Mouse (Mus musculus): Measurements from ENCODE around the gene Gjb2.
A peak's percentile ranks its signal among the peaks of the same experiment; 100 is the strongest.

The Gjb2 gene

GRCm38 (mm10) chr14:57104106-57105023 lies at the start of gene Gjb2:
Gene Gjb2 (minus strand): TSS chr14:57104702.
- DNase-seq (ENCODE audit: low read depth, low spot score): no peak

- no peak for DNase-seq (ENCODE audit: low read depth, low spot score)
Observed at GRCm38 (mm10) chr14:57145741-57146140, 41.2 kb upstream of the Gjb2 start.

- DNase-seq (ENCODE audit: low read depth, low spot score): no peak
Observed at GRCm38 (mm10) chr14:57135265-57135664, 30.8 kb upstream of the Gjb2 start.

- DNase-seq (ENCODE audit: low read depth, low spot score): no peak
Observed at GRCm38 (mm10) chr14:57133161-57133661, 28.7 kb upstream of the Gjb2 start, which contains the start of gene Gjb6. Gene Gjb6 (minus strand): TSS chr14:57133611.

- DNase-seq (ENCODE audit: low read depth, low spot score): no peak
Observed at GRCm38 (mm10) chr14:57127383-57127782, 22.9 kb upstream of the Gjb2 start.

GRCm38 (mm10) chr14:57122295-57122694 lies 17.8 kb upstream of the Gjb2 start:
- DNase-seq (ENCODE audit: low read depth, low spot score): no peak

GRCm38 (mm10) chr14:57115823-57116544 lies 11.5 kb upstream of the Gjb2 start, which contains the start of gene Gm4491:
Gene Gm4491 (minus strand): TSS chr14:57115883.
- no peak for DNase-seq (ENCODE audit: low read depth, low spot score)

GRCm38 (mm10) chr14:57109194-57109593 lies 4.7 kb upstream of the Gjb2 start:
- DNase-seq (ENCODE audit: low read depth, low spot score): peak; percentile 6

GRCm38 (mm10) chr14:57107916-57108315 lies 3.4 kb upstream of the Gjb2 start:
- DNase-seq (ENCODE audit: low read depth, low spot score): no peak

GRCm38 (mm10) chr14:57107091-57107490 lies 2.6 kb upstream of the Gjb2 start:
- DNase-seq (ENCODE audit: low read depth, low spot score): no peak

GRCm38 (mm10) chr14:57105721-57106120 lies 1.2 kb upstream of the Gjb2 start:
- DNase-seq (ENCODE audit: low read depth, low spot score): no peak

- DNase-seq (ENCODE audit: low read depth, low spot score): no peak
Observed at GRCm38 (mm10) chr14:57105111-57105510, 609 bp upstream of the Gjb2 start.

- no peak for DNase-seq (ENCODE audit: low read depth, low spot score)
Observed at GRCm38 (mm10) chr14:57103711-57104105, 794 bp downstream of the Gjb2 start.

GRCm38 (mm10) chr14:57103121-57103520 lies 1.4 kb downstream of the Gjb2 start:
- DNase-seq (ENCODE audit: low read depth, low spot score): no peak

- no peak for DNase-seq (ENCODE audit: low read depth, low spot score)
Observed at GRCm38 (mm10) chr14:57101623-57102022, 2.9 kb downstream of the Gjb2 start.

GRCm38 (mm10) chr14:57095855-57096254 lies 8.6 kb downstream of the Gjb2 start:
- DNase-seq (ENCODE audit: low read depth, low spot score): no peak

GRCm38 (mm10) chr14:57093029-57093428 lies 11.5 kb downstream of the Gjb2 start:
- peak; percentile 13 for DNase-seq (ENCODE audit: low read depth, low spot score)

- DNase-seq (ENCODE audit: low read depth, low spot score): no peak
Observed at GRCm38 (mm10) chr14:57090001-57090400, 14.5 kb downstream of the Gjb2 start.

GRCm38 (mm10) chr14:57089107-57089506 lies 15.4 kb downstream of the Gjb2 start:
- DNase-seq (ENCODE audit: low read depth, low spot score): no peak

- no peak for DNase-seq (ENCODE audit: low read depth, low spot score)
Observed at GRCm38 (mm10) chr14:57084180-57084668, 20.3 kb downstream of the Gjb2 start.

GRCm38 (mm10) chr14:57082863-57083262 lies 21.6 kb downstream of the Gjb2 start:
- DNase-seq (ENCODE audit: low read depth, low spot score): no peak

GRCm38 (mm10) chr14:57075537-57075936 lies 29.0 kb downstream of the Gjb2 start:
- no peak for DNase-seq (ENCODE audit: low read depth, low spot score)
